Mouse (Mus musculus) ES-Bruce4 (cell line): ENCODE results near the gene Lgals7.

Source experiments
- CTCF ChIP-seq: IDR thresholded peaks from one replicate; pipeline ENCODE4 v1.8.1; 2011; ENCODE audit warnings: low read depth, low read length
- EP300 ChIP-seq: IDR thresholded peaks from 2 replicates; pipeline ENCODE4 v1.6.1; 2011; ENCODE audit warnings: low read depth, low read length; ENCODE audit not compliant: insufficient read depth
- POLR2A ChIP-seq: IDR thresholded peaks from one replicate; pipeline ENCODE4 v1.8.1; 2011; ENCODE audit warnings: low read length; ENCODE audit not compliant: insufficient read depth

GRCm38 (mm10) chr7:28823932-28824331 lies 39.7 kb upstream of the Lgals7 start:
- TF ChIP-seq CTCF (no peak), POLR2A (no peak), EP300 (no peak)
